Mouse (Mus musculus) kidney, postnatal 10 days (tissue): ENCODE results near the gene Alox12e.
A peak's percentile ranks its signal among the peaks of the same experiment; 100 is the strongest.
"Not testable (repeated sequence)": the region's sequence is repeated elsewhere in the genome, so short reads cannot be mapped to it uniquely, and the experiment has no call there.

Experiments used
- DNase-seq: peaks from one replicate; pipeline ENCODE4 v3.0.0; 2021; ENCODE audit warnings: mixed read lengths

The Alox12e gene

GRCm38 (mm10) chr11:70322528-70322927 is at the start of gene Alox12e:
Gene Alox12e, minus strand, starts transcription at chr11:70322628.
- DNase-seq, result no peak

- DNase-seq, result not testable (repeated sequence)
Measured at GRCm38 (mm10) chr11:70368626-70369025, 46.2 kb upstream of the Alox12e start.

GRCm38 (mm10) chr11:70367701-70368100 is 45.3 kb upstream of the Alox12e start:
- DNase-seq, result not testable (repeated sequence)

DNA sequence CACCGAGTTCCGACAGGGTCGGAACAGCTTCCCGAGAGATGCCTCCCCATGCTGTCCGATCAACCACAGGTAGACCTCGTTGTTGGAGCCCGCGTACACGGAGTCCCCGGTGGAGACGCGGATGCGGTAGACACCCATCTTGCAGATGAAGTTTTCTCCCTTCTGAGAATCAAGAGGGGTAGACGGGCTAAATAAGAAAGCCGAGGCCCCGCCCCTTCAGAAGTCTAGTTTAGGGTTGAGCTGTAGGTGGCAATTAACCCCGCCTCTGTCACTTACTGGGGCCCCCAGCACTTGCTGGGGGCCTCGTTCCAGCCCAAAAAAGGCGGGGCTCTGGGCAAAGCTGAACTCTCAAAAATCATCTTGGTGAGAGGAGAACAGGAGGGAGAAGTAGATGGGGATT is 29.4 kb upstream of the Alox12e start, which contains the start of gene Alox15:
Alox15 (minus strand) TSS at position 164 of the 400 bp plus-strand sequence.
- no peak for DNase-seq

GRCm38 (mm10) chr11:70348630-70349029 is 26.2 kb upstream of the Alox12e start:
- no peak for DNase-seq

DNA sequence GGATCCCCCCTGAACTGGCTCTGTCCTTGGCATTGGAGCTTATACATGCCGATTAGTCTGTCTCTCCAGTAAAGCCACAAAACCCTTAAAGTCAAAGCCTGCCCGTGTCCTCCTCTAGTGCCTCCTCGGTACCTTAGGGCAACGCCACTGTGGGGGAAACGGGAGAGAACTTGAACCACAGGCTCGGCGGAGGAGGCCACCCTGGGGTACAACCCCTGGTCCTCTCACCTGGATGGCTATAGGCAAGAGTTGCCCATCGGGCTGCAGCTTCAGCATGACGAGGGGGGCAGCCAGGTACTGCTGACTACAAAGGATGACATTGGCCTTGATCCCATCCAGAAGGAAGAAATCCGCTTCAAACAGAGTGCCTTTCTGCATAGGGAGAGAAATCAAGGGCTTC is 25.4 kb upstream of the Alox12e start:
- DNase-seq, result no peak

GRCm38 (mm10) chr11:70345546-70345945 is 23.1 kb upstream of the Alox12e start:
- DNase-seq, result no peak

DNA sequence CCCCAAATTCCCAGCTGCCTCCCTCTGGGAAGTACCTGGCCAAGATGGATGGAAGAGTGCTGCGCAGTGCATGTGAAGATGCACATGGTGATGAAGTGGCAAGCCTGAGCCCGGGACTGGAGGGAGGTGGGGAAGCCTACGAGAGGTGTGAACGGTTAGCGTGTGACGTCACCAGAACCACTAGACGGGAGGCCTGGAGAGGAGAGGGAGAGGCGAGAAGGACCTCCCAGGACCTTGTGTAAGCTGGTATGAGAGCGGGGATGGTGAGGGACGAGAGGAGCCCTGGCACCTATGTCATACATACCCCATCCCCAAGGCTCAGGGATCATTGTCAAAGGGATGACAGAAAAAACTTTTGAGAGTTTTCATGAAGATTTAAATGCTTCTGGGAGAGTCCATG is 22.6 kb upstream of the Alox12e start:
- no peak for DNase-seq

GRCm38 (mm10) chr11:70339481-70339880 is 17.1 kb upstream of the Alox12e start:
- no peak for DNase-seq

GRCm38 (mm10) chr11:70334477-70334876 is 12.0 kb upstream of the Alox12e start:
- peak; percentile 86 for DNase-seq

DNA sequence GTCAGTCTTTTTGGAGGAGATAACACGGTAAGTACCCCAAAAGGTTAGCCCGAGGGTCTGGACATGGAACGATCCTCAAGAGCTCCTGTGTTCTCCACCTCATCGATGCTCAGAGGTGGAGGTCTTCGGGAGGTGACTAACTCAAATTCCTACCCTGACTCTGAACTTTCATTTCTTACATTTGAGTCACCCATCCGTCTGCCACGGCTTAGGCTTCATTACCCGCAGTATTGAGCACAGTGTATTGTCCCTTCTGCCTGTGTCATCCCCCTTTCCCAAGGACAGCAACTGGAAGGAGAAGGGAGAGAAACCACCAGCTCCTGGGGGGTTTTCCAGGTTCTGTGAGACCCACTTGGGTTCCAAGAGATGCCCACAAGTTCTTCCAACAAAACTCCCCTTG is 2.3 kb upstream of the Alox12e start:
- no peak for DNase-seq

GRCm38 (mm10) chr11:70321664-70322063 is 764 bp downstream of the Alox12e start:
- peak; percentile 71 for DNase-seq

DNA sequence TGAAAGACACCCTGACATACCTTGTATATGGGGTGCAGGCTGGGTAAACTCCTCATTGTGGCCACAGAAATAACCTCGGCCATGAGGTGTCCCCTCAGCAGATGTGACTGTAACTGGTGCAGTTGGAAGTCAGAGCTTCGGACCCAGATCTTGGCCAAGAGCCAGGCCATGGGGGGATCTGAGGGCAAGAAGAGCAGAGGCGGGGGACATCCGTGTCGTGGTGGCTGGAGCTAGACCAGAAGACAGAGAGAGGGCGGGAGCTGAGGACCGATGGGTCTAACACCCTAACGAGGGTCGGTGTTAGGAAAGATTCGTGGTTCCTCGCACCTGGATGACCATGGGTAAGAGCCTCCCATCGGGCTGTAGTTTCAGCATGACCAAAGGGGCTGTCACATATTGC is 2.8 kb downstream of the Alox12e start:
- no peak for DNase-seq

- DNase-seq, result peak; percentile 37
Measured at GRCm38 (mm10) chr11:70313833-70314232, 8.6 kb downstream of the Alox12e start.

- DNase-seq, result peak; percentile 61
Measured at GRCm38 (mm10) chr11:70309341-70309740, 13.1 kb downstream of the Alox12e start.

DNA sequence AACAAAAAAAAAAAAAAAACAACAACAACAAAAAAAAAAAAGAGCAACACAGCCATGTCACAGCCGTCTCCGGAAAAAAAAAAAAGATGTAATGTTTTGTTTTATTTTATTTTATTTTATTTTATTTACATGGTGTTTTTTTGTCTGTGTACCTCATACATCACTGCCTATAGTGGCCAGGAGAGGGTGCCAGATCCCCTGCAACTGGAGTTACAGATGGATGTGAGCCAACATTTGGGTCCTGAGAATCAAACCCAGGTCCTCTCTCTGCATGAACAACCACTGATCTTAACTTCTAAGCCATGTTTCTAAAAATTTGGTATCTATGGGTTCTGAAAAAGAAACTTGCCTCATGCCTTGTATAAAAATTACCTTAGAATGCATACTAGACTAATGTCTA is 14.1 kb downstream of the Alox12e start:
- DNase-seq, result peak; percentile 28

DNA sequence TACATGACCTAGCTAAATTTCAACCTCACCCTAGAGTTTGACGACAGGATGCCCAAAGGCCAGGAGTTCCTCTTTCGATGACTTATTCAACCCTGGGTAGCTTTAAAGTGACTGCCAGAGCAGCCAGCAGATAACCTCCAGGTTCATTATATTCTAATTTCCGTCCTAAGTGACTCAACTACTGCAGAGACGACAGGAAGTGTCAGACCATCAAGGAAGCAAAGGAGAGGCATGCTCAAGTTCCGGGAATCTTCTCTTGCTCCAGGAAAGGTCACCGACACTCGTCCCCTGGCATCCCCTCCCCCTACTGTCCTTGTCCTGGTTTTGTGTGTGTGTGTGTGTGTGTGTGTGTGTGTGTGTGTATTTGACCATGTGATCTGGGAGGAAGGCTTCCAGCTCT is 16.3 kb downstream of the Alox12e start:
- peak; percentile 62 for DNase-seq

- no peak for DNase-seq
Measured at GRCm38 (mm10) chr11:70302293-70302692, 20.1 kb downstream of the Alox12e start.

DNA sequence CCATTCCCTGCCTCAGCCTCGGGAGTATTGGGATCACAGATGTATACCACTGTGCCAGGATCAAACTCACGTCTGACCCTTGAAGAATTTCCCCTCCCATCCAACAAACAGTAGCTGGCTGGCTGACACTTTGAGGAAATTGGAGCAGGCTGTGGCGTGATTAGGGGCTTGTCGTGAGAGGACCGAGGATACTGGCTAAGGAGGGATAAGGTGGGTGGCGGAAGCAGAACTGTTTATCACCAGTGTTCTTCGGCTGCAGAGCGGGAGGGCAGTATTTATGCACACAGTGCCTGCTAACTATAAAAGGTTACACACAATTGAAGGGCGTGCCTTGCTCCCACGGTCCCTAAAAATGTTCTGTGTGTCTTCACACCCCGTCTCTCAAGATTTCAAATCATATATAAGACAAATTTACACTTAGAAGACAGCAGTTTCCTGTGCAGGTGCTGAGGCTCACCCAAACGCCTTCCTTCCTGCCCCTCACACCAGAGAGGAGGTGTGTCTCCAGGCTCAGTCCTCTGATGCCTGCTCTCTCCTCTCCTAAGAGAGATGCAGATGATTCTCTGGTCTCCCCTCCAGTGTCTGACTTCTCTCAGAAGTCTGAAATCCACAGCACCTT is 24.5 kb downstream of the Alox12e start:
- DNase-seq, result peak; percentile 38

GRCm38 (mm10) chr11:70297405-70297804 is 25.0 kb downstream of the Alox12e start:
- peak; percentile 25 for DNase-seq

- no peak for DNase-seq
Measured at GRCm38 (mm10) chr11:70293881-70294280, 28.5 kb downstream of the Alox12e start.

- no peak for DNase-seq
Measured at GRCm38 (mm10) chr11:70291235-70291634, 31.2 kb downstream of the Alox12e start.

- peak; percentile 35 for DNase-seq
Measured at GRCm38 (mm10) chr11:70289236-70289635, 33.2 kb downstream of the Alox12e start.

- no peak for DNase-seq
Measured at GRCm38 (mm10) chr11:70288102-70288501, 34.3 kb downstream of the Alox12e start.

DNA sequence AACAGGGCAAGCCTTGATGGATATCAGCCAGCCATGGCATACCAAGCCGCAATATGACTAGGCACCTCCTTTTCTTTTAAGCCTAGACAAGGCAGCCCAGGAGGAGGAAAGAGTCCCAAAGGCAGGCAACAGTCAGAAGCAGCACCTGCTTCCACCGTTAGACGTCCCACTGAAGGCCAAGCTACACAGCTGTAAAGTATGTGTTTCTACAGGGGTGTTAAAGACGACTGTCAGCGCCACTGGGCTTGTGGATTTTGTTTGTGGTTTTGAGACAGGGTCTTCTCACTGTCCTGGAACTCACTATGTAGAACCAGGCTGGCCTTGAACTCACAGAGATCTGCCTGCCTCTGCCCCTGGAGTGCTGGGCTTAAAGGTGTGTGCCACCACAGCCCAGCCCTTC is 36.7 kb downstream of the Alox12e start:
- no peak for DNase-seq
